Mouse (Mus musculus): ENCODE measurements around the gene Sec61b.

DNA sequence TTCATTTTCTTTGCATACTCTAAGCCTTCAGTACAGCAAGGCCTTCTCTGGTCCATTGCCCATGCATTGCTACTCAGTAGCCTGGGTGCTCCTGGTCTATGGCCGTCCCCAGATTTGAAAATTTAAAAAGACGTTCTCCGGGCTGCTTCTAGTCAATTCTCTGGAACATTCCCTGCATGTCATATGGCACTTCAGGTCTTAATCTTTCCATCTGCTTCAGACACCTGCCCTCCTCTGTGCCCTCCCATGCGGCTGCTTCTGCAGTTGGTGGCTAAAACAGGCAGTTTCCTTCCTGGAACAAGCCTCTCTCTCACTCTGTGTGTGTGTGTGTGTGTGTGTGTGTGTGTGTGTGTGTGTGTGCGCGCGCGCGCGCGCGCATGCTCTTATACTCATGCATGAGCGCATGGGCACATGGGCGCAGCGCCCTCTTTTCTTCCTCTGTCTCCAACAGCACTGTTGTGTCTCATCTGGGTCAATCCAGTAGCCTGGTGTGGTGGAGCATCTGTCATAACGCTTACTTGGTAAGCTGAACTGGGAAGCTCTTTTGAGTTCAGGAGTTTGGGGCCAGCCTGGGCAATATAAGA lies 49.1 kb upstream of the Sec61b start:
- TF ChIP-seq POLR2A (IDR thresholded peaks at IDR 0.05; ENCODE audit: extremely low read depth, insufficient read depth, low read length) (no peak), CTCF (IDR thresholded peaks at IDR 0.05; ENCODE audit: low read depth, low read length) (no peak)

All from liver, adult 2 months (tissue).